Mouse (Mus musculus) telencephalon, adult 2 months (tissue): ENCODE results near the gene Tdrd3.

Experiments used
- DNase-seq: peaks from one replicate; pipeline ENCODE4 v3.0.0-alpha.2; 2011; ENCODE audit warnings: low read depth, low spot score

The Tdrd3 gene

GRCm38 (mm10) chr14:87415808-87416721, at the start of gene Tdrd3:
Tdrd3 (plus strand) TSS chr14:87416639.
- peak; percentile 92 for DNase-seq

- DNase-seq, result no peak
Measured at GRCm38 (mm10) chr14:87367169-87367568, 49.3 kb upstream of the Tdrd3 start.

- no peak for DNase-seq
Measured at GRCm38 (mm10) chr14:87383041-87383440, 33.4 kb upstream of the Tdrd3 start.

GRCm38 (mm10) chr14:87384288-87385268, 31.9 kb upstream of the Tdrd3 start:
- DNase-seq, result no peak

GRCm38 (mm10) chr14:87393096-87393495, 23.3 kb upstream of the Tdrd3 start:
- no peak for DNase-seq

- DNase-seq, result no peak
Measured at GRCm38 (mm10) chr14:87396643-87397042, 19.8 kb upstream of the Tdrd3 start.

- no peak for DNase-seq
Measured at GRCm38 (mm10) chr14:87415486-87415807, 992 bp upstream of the Tdrd3 start.

GRCm38 (mm10) chr14:87416755-87417690, 584 bp downstream of the Tdrd3 start:
- DNase-seq, result no peak

GRCm38 (mm10) chr14:87417691-87418070, 1.2 kb downstream of the Tdrd3 start:
- no peak for DNase-seq

GRCm38 (mm10) chr14:87419740-87420139, 3.3 kb downstream of the Tdrd3 start:
- DNase-seq, result no peak

- no peak for DNase-seq
Measured at GRCm38 (mm10) chr14:87420576-87420975, 4.1 kb downstream of the Tdrd3 start.

GRCm38 (mm10) chr14:87422432-87422831, 6.0 kb downstream of the Tdrd3 start:
- DNase-seq, result no peak

- no peak for DNase-seq
Measured at GRCm38 (mm10) chr14:87426297-87426922, 10.0 kb downstream of the Tdrd3 start.

GRCm38 (mm10) chr14:87427032-87427431, 10.6 kb downstream of the Tdrd3 start:
- no peak for DNase-seq

- DNase-seq, result no peak
Measured at GRCm38 (mm10) chr14:87427659-87428289, 11.3 kb downstream of the Tdrd3 start.

- DNase-seq, result no peak
Measured at GRCm38 (mm10) chr14:87433390-87433915, 17.0 kb downstream of the Tdrd3 start.

GRCm38 (mm10) chr14:87435382-87435781, 18.9 kb downstream of the Tdrd3 start:
- no peak for DNase-seq

GRCm38 (mm10) chr14:87439721-87440120, 23.3 kb downstream of the Tdrd3 start:
- DNase-seq, result no peak

- DNase-seq, result no peak
Measured at GRCm38 (mm10) chr14:87446331-87446913, 30.0 kb downstream of the Tdrd3 start.
